Mouse (Mus musculus) lung, adult 2 months (tissue): Measurements from ENCODE around the gene Urgcp. TPM values are rescaled to one million over a fixed set of nuclear protein-coding genes. Genes with fewer than 3 reads are reported as not detected.

Experiments used
- DNase-seq: peaks from one replicate; pipeline ENCODE4 v3.0.0; 2022
- H3K4me1 ChIP-seq: fragments of 200-500 bp; 2 replicates; pipeline ENCODE4 v1.6.1; 2011; ENCODE audit warnings: low read length; ENCODE audit not compliant: control insufficient read depth, insufficient read depth
- H3K4me3 ChIP-seq: fragments of 200-500 bp; replicated peaks from 2 replicates; pipeline ENCODE3; 2011; ENCODE audit warnings: low read depth, mild to moderate bottlenecking, control low read depth, low read length; ENCODE audit errors: extremely low read depth
- CTCF ChIP-seq: fragments of 200-500 bp; IDR thresholded peaks from 2 replicates; pipeline ENCODE4 v1.5.1; 2011; ENCODE audit warnings: mild to moderate bottlenecking, low read length, control low read depth; ENCODE audit not compliant: insufficient read depth
- POLR2A ChIP-seq: fragments of 200-500 bp; IDR thresholded peaks from 2 replicates; pipeline ENCODE4 v1.6.1; 2011; ENCODE audit warnings: low read depth, mild to moderate bottlenecking, control low read depth, low read length, borderline replicate concordance; ENCODE audit errors: extremely low read depth
- WGBS: fragments of 180-500 bp; shearing (Covaris S2); methylation state at CpG from one replicate; pipeline ENCODE4 v1.1.7; 2018; 5-methylcytosine and 5-hydroxymethylcytosine counted together
- polyA plus RNA-seq: library from polyadenylated mRNA; depleted of rRNA; stranded (reverse); fragments of >200 nt; gene quantifications from 2 replicates; pipeline ENCODE4 v1.2.3, GENCODE M21; 2012; rRNA removed

Urgcp gene
- polyA plus RNA-seq, 1 experiment, result 21.9 TPM

DNA sequence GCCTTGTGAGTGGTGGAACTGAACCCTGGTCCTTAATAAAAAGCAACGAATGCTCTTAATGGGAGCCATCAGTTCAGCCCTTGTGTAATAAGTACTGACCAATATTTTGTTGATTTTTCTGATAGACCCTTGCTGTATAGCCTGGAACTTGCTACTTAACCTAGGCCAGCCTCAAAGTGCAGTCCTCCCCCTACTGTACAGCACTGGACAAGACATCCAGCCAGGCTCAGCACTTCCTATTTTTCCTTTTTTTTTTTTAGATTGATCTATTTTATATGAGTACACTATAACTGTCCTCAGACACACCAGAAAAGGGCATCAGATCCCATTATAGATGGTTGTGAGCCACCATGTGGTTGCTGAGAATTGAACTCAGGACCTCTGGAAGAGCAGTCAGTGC lies 58.8 kb downstream of the Urgcp start:
- TF ChIP-seq CTCF, result no peak
- no peak for TF ChIP-seq POLR2A
- WGBS, result 100% methylated on average over 1 of the region's 1 CpGs
- no peak for DNase-seq

DNA sequence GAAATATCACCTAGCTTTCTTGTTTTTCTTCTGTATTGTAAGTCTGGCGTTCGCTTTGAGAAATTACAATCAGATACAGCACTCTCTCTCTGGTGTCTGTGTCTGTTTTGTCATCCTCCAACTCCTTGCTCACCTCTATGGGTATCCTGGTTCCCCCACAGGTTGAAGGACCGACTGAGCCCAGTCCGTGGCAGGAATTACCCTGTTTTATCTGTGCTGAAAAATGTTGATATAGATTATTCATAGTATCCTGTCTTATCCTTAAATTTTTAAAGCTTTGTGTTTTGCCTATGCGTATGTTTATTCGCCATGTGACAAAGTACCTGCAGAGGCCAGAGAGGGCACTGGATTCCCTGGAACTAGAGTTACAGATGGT lies 59.2 kb downstream of the Urgcp start:
- 93% methylated on average over 6 of the region's 6 CpGs for whole genome bisulfite sequencing
- Histone ChIP-seq H3K4me1 (peaks cover 10% of the 10 kb centered on the region), H3K4me3 (no peak overlapping the region)
- TF ChIP-seq CTCF, result no peak
- no peak for TF ChIP-seq POLR2A
- DNase-seq, result no peak

More for the DNA sequence above, 58.8 kb downstream of the Urgcp start:
- peaks cover 10% of the 10 kb centered on the region for H3K4me1 ChIP-seq
- no peak overlapping the region for H3K4me3 ChIP-seq

DNA sequence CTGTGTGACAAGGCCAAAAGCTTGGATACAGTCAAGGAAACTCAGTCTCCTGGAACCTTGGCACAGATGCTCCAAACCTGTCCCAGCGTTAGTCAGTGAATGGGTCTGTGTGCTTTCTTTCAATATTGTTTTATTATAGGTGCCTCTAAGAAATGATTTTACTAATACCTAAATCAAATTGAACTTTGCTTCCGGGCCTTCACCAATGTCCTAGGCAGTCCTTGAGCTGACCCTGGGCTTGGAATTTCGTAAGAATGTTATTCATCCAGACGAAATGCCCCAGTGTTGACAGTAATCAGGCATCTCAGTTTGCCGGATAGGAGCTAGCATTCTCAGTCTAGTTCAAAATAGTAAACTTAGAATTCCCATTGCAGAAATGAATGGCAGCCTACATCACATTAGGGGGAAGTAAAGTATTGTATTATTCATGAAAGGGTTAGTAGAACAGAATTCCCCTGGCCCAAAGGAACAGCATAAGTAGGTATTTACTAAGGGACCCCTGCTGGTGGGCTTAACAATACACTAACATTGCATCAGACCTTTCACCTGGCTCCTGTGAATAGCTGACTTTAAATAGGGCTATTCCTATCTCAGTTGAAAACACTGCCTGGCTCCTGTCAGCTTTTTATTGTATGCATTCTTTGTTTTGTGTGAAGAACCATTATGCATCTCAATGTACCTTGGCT lies 59.8 kb downstream of the Urgcp start:
- no peak for TF ChIP-seq CTCF
- no peak for TF ChIP-seq POLR2A
- 65% methylated on average over 5 of the region's 5 CpGs for WGBS
- no peak for DNase-seq
- Histone ChIP-seq H3K4me1 (peaks cover 10% of the 10 kb centered on the region), H3K4me3 (no peak overlapping the region)

DNA sequence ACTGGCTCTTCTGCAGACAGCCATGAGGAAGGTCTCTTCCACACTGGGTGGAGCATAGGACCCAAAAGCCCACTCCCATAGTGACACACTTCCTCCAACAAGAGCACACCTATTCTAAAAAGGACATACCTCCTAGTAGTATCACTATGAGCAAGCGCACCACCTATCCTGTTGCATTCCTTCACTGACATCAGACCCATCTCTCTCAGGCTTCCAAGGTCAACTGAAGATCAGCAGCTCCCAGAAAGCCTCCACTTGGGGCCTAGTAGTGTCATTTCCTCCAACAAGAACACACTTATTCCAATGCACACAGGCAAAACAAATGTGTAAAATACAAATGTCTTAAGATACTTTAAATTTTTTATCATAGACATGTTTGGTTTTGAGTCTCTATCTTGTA lies 60.4 kb downstream of the Urgcp start:
- 96% methylated on average over 1 of the region's 1 CpGs for WGBS
- no peak for DNase-seq
- H3K4me1 ChIP-seq, result peaks cover 9% of the 10 kb centered on the region
- H3K4me3 ChIP-seq, result no peak overlapping the region
- TF ChIP-seq POLR2A (no peak), CTCF (no peak)

DNA sequence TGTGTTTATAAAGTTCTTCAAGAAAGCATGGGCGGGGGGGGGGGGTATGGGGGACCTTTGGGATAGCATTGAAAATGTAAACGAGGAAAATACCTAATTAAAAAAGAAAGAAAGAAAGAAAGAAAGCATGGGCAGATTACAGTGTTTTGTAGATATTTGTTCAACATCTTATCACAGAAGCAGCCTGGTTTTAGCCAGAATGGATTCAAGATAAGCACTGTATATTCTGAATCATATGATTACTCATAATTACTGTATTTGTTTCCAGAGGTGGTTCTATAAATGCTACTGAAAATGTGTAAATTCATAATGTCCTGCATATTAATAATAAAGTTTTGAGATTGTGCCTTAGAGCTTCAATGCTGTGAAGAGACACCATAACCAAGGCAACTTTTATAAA lies 60.9 kb downstream of the Urgcp start:
- TF ChIP-seq CTCF (no peak), POLR2A (no peak)
- WGBS, result 52% methylated on average over 2 of the region's 2 CpGs
- Histone ChIP-seq H3K4me1 (peaks cover 4% of the 10 kb centered on the region; the same call in 1 of the 2 replicates), H3K4me3 (no peak overlapping the region)
- no peak for DNase-seq

DNA sequence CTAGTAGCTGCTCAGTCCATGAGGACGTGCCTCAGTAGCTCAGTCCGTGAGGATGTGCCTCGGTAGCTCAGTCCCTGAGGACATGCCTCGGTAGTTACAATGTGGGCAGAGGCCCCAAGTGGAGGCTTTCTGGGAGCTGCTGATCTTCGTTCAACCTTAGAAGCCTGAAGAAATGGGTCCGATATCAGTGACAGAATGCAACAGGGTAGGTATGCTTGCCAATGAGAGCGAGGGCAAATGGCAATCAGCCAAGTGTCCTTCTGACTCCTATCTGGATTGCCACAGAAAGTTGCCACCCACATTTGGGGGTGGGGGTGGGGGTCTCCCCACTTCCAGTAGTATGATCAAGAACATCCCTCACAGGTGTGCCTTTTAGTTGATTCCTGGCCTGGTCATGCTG lies 61.4 kb downstream of the Urgcp start:
- DNase-seq, result no peak
- 84% methylated on average over 7 of the region's 7 CpGs for WGBS
- TF ChIP-seq CTCF (no peak), POLR2A (no peak)
- Histone ChIP-seq H3K4me1 (no peaks in the 10 kb centered on the region), H3K4me3 (no peak overlapping the region)

DNA sequence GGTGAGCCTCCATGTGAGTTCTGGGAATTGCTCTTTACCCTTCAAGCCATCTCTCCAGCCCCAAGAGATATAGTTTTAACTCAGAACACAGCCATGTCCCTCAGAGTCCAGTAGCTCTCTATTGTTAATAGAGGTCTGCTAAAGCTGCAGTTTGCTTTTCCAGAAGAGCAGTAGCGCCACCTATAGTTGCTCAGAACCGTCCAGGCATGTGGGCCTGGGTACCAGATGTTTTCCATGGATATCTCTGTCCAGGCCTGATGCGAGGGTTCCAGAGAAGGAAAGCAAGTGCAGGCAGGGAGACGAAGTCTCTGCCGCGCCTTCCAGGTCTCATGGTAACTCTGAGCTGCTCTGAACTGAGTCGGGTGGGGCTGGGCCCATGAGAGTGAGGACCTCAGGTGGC lies 70.4 kb downstream of the Urgcp start:
- no peaks in the 10 kb centered on the region for H3K4me1 ChIP-seq
- 39% methylated on average over 7 of the region's 7 CpGs for WGBS

DNA sequence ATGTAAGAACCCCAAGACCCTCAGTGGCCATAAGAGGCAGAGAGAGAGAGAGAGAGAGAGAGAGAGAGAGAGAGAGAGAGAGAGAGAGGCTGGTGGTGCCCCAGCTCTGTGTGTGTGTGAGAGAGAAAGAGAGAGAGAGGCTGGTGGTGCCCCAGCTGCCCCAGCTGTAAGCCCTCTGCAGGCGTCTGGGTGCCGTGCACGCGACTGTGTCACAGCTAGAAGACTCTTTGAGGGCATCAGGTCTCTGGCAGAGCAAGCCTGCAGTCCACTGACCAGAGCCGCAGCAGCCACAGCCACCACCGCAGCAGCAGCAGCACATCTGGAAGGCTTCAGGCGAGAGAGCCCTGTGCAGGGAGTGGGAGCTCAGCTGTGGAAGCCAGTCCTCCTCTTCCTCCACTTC lies 77.9 kb downstream of the Urgcp start:
- TF ChIP-seq POLR2A (no peak), CTCF (no peak)

More for the DNA sequence above, 70.4 kb downstream of the Urgcp start:
- no peak overlapping the region for H3K4me3 ChIP-seq
- DNase-seq, result no peak
- TF ChIP-seq CTCF, result 0 out of 2 replicates have a peak, but pooled peaks have one; percentile 29
- TF ChIP-seq POLR2A, result no peak

DNA sequence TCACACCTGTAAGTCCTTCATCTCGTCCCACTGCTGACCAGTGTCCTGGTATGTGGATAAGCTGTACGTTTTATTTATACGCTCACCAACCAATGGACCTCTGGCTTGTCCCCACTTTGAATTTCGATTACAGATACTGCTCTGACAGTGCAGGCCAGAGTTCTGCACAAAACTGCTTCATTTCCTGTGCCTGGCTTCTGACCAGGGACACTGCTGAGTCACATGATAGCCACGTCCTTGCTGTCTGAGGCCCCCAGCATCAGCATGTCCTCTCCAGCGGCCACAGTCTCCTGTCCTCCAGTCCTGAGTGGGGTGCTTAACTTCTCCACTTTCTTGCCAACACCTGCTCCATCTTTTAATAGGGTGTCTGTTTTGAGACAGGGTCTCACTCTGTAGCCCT lies 79.6 kb downstream of the Urgcp start:
- 47% methylated on average over 6 of the region's 6 CpGs for WGBS
- TF ChIP-seq POLR2A, result no peak
- TF ChIP-seq CTCF, result no peak
- no peaks in the 10 kb centered on the region for H3K4me1 ChIP-seq
- no peak for DNase-seq
- H3K4me3 ChIP-seq, result no peak overlapping the region

More for the DNA sequence above, 77.9 kb downstream of the Urgcp start:
- Histone ChIP-seq H3K4me1 (no peaks in the 10 kb centered on the region), H3K4me3 (no peak overlapping the region)
- 41% methylated on average over 7 of the region's 7 CpGs for WGBS
- no peak for DNase-seq

Other genes starting within 250 kb of the Urgcp start
- 123 and 131 TPM in 2 replicates for gene Xbp1, start 241.7 kb downstream of the Urgcp start, polyA plus RNA-seq
- 7.9 and 8.7 TPM in 2 replicates for gene Ccdc117, start 220.2 kb downstream of the Urgcp start, polyA plus RNA-seq
- gene Ankrd36, start 192.7 kb downstream of the Urgcp start, polyA plus RNA-seq, result not detected in 2 replicates
- 130 and 199 TPM in 2 replicates for gene Mrps24, start 46.7 kb downstream of the Urgcp start, polyA plus RNA-seq
- gene Dbnl, start 26.1 kb upstream of the Urgcp start, polyA plus RNA-seq, result 69.8 and 91.4 TPM in 2 replicates
- 14.4 and 79.5 TPM in 2 replicates for gene Pgam2, start 41.4 kb upstream of the Urgcp start, polyA plus RNA-seq
- 28.1 and 34.2 TPM in 2 replicates for gene Polm, start 75.6 kb upstream of the Urgcp start, polyA plus RNA-seq
- 79.4 and 84.8 TPM in 2 replicates for gene Aebp1, start 99.6 kb upstream of the Urgcp start, polyA plus RNA-seq
- 80.3 and 102 TPM in 2 replicates for gene Pold2, start 115.9 kb upstream of the Urgcp start, polyA plus RNA-seq
- gene Myl7, start 136.4 kb upstream of the Urgcp start, polyA plus RNA-seq, result 185 and 203 TPM in 2 replicates
- 0.98 and 1.3 TPM in 2 replicates for gene Gck, start 187.7 kb upstream of the Urgcp start, polyA plus RNA-seq
- 42.8 and 70.1 TPM in 2 replicates for gene Ykt6, start 193.3 kb upstream of the Urgcp start, polyA plus RNA-seq